Mouse (Mus musculus): Measurements from ENCODE around the gene Prr12. TPM values are rescaled to one million over a fixed set of nuclear protein-coding genes. Genes with fewer than 3 reads are reported as not detected.
"Not testable (repeated sequence)": the region's sequence is repeated elsewhere in the genome, so short reads cannot be mapped to it uniquely, and the experiment has no call there.

The Prr12 gene
- total RNA-seq, 1 experiment = 32.3 TPM

- Histone ChIP-seq H3K4me1 (ENCODE audit: control insufficient read depth in 2 of 2, insufficient read depth in 2 of 2, low read length in 2 of 2, poor library complexity in 1 of 2) (peaks cover 0 to 12% of the 10 kb centered on the region in 2 experiments; a peak in 1 of 4 replicates), H3K27ac (ENCODE audit: insufficient read depth, low read depth, low read length, poor library complexity, severe bottlenecking) (no peak overlapping the region), H3K4me3 (ENCODE audit: insufficient read depth in 1 of 2, low read depth in 1 of 2, low read length in 2 of 2, poor library complexity in 1 of 2, severe bottlenecking in 1 of 2) (no peak overlapping the region), H3K36me3 (ENCODE audit: control insufficient read depth, insufficient read depth, low read length, poor library complexity, severe bottlenecking) (peaks cover 23% of the 10 kb centered on the region), H3K9ac (ENCODE audit: insufficient read depth, low read depth, low read length, poor library complexity, severe bottlenecking) (no peak overlapping the region), H3K9me3 (ENCODE audit: control insufficient read depth, insufficient read depth, low read depth, low read length) (no peaks in the 10 kb centered on the region)
- no peak for TF ChIP-seq CHD2 (IDR thresholded peaks at IDR 0.05; ENCODE audit: low read depth, low read length)
- no peak for TF ChIP-seq ZC3H11A (IDR thresholded peaks at IDR 0.05; ENCODE audit: borderline replicate concordance, low read depth, low read length)
- in situ Hi-C loops (cut with MboI; ENCODE audit: low sequenced_read_pairs in 2 of 2, unreplicated experiment in 2 of 2) = no loop called here
- DNase-seq (ENCODE audit: low read depth, low spot score) = no peak
Observed at GRCm38 (mm10) chr7:45024281-45025248, 28.1 kb downstream of the Prr12 start.

- H3K27ac ChIP-seq (ENCODE audit: insufficient read depth, low read depth, low read length, poor library complexity, severe bottlenecking); H3K4me3 ChIP-seq (ENCODE audit: insufficient read depth in 1 of 2, low read depth in 1 of 2, low read length in 2 of 2, poor library complexity in 1 of 2, severe bottlenecking in 1 of 2); H3K9ac ChIP-seq (ENCODE audit: insufficient read depth, low read depth, low read length, poor library complexity, severe bottlenecking); H3K9me3 ChIP-seq (ENCODE audit: control insufficient read depth, insufficient read depth, low read depth, low read length); DNase-seq (ENCODE audit: low read depth, low spot score); in situ Hi-C loops (cut with MboI; ENCODE audit: low sequenced_read_pairs in 2 of 2, unreplicated experiment in 2 of 2): not testable (repeated sequence)
- peaks cover 18% of the 10 kb centered on the region for H3K36me3 ChIP-seq (ENCODE audit: control insufficient read depth, insufficient read depth, low read length, poor library complexity, severe bottlenecking)
- H3K4me1 ChIP-seq (ENCODE audit: control insufficient read depth in 2 of 2, insufficient read depth in 2 of 2, low read length in 2 of 2, poor library complexity in 1 of 2) = peaks cover 0 to 20% of the 10 kb centered on the region in 2 experiments; a peak in 2 of 4 replicates
Observed at GRCm38 (mm10) chr7:45023711-45024110, 29.0 kb downstream of the Prr12 start.

DNA sequence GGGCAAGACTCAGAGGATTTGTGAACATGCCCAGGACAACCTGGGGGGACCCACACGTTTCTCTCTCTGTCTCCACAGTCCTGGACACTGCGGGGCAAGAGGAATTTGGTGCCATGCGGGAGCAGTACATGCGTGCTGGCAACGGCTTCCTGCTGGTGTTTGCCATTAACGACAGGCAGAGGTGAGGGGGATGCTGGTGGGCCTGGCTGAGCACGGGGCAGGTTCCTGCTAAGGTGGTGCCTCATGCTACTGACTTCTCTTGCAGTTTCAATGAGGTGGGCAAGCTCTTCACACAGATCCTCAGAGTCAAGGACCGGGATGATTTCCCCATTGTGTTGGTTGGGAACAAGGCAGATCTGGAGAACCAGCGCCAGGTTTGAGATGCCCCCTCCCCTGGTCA lies 32.5 kb downstream of the Prr12 start:
- no peak overlapping the region for H3K27ac ChIP-seq (ENCODE audit: insufficient read depth, low read depth, low read length, poor library complexity, severe bottlenecking)
- no peak for DNase-seq (ENCODE audit: low read depth, low spot score)
- H3K9ac ChIP-seq (ENCODE audit: insufficient read depth, low read depth, low read length, poor library complexity, severe bottlenecking) = no peak overlapping the region
- in situ Hi-C loops (cut with MboI; ENCODE audit: low sequenced_read_pairs in 2 of 2, unreplicated experiment in 2 of 2) = no loop called here
- TF ChIP-seq ZC3H11A (IDR thresholded peaks at IDR 0.05; ENCODE audit: borderline replicate concordance, low read depth, low read length) = no peak
- TF ChIP-seq HCFC1 (IDR thresholded peaks at IDR 0.05; ENCODE audit: borderline replicate concordance, insufficient read depth, low read length) = no peak
- no peak for TF ChIP-seq CHD2 (IDR thresholded peaks at IDR 0.05; ENCODE audit: low read depth, low read length)
- no peak for TF ChIP-seq MAFK (IDR thresholded peaks at IDR 0.05; ENCODE audit: insufficient read depth, low read depth, low read length)
- no peak for TF ChIP-seq ZNF384 (IDR thresholded peaks at IDR 0.05; ENCODE audit: low read depth, low read length)
- no peak overlapping the region for H3K4me3 ChIP-seq (ENCODE audit: insufficient read depth in 1 of 2, low read depth in 1 of 2, low read length in 2 of 2, poor library complexity in 1 of 2, severe bottlenecking in 1 of 2)
- no peaks in the 10 kb centered on the region for H3K9me3 ChIP-seq (ENCODE audit: control insufficient read depth, insufficient read depth, low read depth, low read length)
- H3K36me3 ChIP-seq (ENCODE audit: control insufficient read depth, insufficient read depth, low read length, poor library complexity, severe bottlenecking) = no peaks in the 10 kb centered on the region
- H3K4me1 ChIP-seq (ENCODE audit: control insufficient read depth in 2 of 2, insufficient read depth in 2 of 2, low read length in 2 of 2, poor library complexity in 1 of 2) = peaks cover 0 to 19% of the 10 kb centered on the region in 2 experiments; a peak in 2 of 4 replicates

- Histone ChIP-seq H3K9ac (ENCODE audit: insufficient read depth, low read depth, low read length, poor library complexity, severe bottlenecking) (0 out of 2 replicates have a peak overlapping the region, but pooled peaks have one; percentile 14), H3K36me3 (ENCODE audit: control insufficient read depth, insufficient read depth, low read length, poor library complexity, severe bottlenecking) (no peaks in the 10 kb centered on the region), H3K9me3 (ENCODE audit: control insufficient read depth, insufficient read depth, low read depth, low read length) (no peaks in the 10 kb centered on the region), H3K27ac (ENCODE audit: insufficient read depth, low read depth, low read length, poor library complexity, severe bottlenecking) (no peak overlapping the region), H3K4me1 (ENCODE audit: control insufficient read depth in 2 of 2, insufficient read depth in 2 of 2, low read length in 2 of 2, poor library complexity in 1 of 2) (peaks cover 3 to 15% of the 10 kb centered on the region in 2 experiments; a peak in 3 of 4 replicates), H3K4me3 (ENCODE audit: insufficient read depth in 1 of 2, low read depth in 1 of 2, low read length in 2 of 2, poor library complexity in 1 of 2, severe bottlenecking in 1 of 2) (peak overlapping the region in 1 of 2 experiments; percentile 25; a peak in 2 of 4 replicates)
- TF ChIP-seq ZNF384 (IDR thresholded peaks at IDR 0.05; ENCODE audit: low read depth, low read length) = no peak
- no peak for TF ChIP-seq MAFK (IDR thresholded peaks at IDR 0.05; ENCODE audit: insufficient read depth, low read depth, low read length)
- TF ChIP-seq HCFC1 (IDR thresholded peaks at IDR 0.05; ENCODE audit: borderline replicate concordance, insufficient read depth, low read length) = no peak
- TF ChIP-seq CHD2 (IDR thresholded peaks at IDR 0.05; ENCODE audit: low read depth, low read length) = no peak
- no peak for TF ChIP-seq ZC3H11A (IDR thresholded peaks at IDR 0.05; ENCODE audit: borderline replicate concordance, low read depth, low read length)
- DNase-seq (ENCODE audit: low read depth, low spot score) = no peak
- in situ Hi-C loops (cut with MboI; ENCODE audit: low sequenced_read_pairs in 2 of 2, unreplicated experiment in 2 of 2) = no loop called here
Observed at GRCm38 (mm10) chr7:45019031-45019571, 33.6 kb downstream of the Prr12 start.

Measured in ES-E14 (cell line).